Mouse (Mus musculus) neural tube, embryonic 14.5 days (tissue): ENCODE data around the gene Lrwd1. TPM values are rescaled to one million over a fixed set of nuclear protein-coding genes. Genes with fewer than 3 reads are reported as not detected.

ENCODE experiments used
- ATAC-seq: fragments of 200-750 bp; cut with Nextera tagmentation; 2 replicates; pipeline ENCODE4 v1.8.0; 2017; ENCODE audit warnings: low read depth, mild to moderate bottlenecking, moderate TSS enrichment, moderate library complexity
- H3K27ac ChIP-seq: fragments of 300-500 bp; sonication (generic); 2 replicates; pipeline ENCODE4 v1.5.1; 2014; ENCODE audit warnings: low read depth, mild to moderate bottlenecking, control low read depth, low read length, moderate library complexity, mixed read lengths
- H3K27me3 ChIP-seq: fragments of 300-500 bp; sonication (generic); 2 replicates; pipeline ENCODE4 v1.6.1; 2014; ENCODE audit warnings: low read length; ENCODE audit not compliant: control insufficient read depth, insufficient read depth
- H3K36me3 ChIP-seq: fragments of 300-500 bp; sonication (generic); 2 replicates; pipeline ENCODE4 v1.6.1; 2014; ENCODE audit warnings: low read length, mixed read lengths; ENCODE audit not compliant: control insufficient read depth, insufficient read depth
- H3K4me1 ChIP-seq: fragments of 300-500 bp; sonication (generic); 2 replicates; pipeline ENCODE4 v1.6.1; 2014; ENCODE audit warnings: low read length; ENCODE audit not compliant: control insufficient read depth, insufficient read depth
- H3K4me2 ChIP-seq: fragments of 300-500 bp; sonication (generic); 2 replicates; pipeline ENCODE4 v1.6.1; 2014; ENCODE audit warnings: mild to moderate bottlenecking, low read depth, low read length, control low read depth
- H3K4me3 ChIP-seq: fragments of 300-500 bp; sonication (generic); 2 replicates; pipeline ENCODE4 v1.5.1; 2014; ENCODE audit warnings: low read depth, low read length, control low read depth, mixed read lengths
- H3K9ac ChIP-seq: fragments of 300-500 bp; sonication (generic); replicated peaks from 2 replicates; pipeline ENCODE4 v1.6.1; 2014; ENCODE audit warnings: low read depth, mild to moderate bottlenecking, control low read depth, low read length, mixed read lengths
- H3K9me3 ChIP-seq: fragments of 300-500 bp; sonication (generic); 2 replicates; pipeline ENCODE4 v1.6.1; 2016; ENCODE audit warnings: low read length; ENCODE audit not compliant: control insufficient read depth
- whole genome bisulfite sequencing: fragments of 180-500 bp; shearing (Covaris S2); extraction: QIAGEN DNeasy Blood & Tissue Kit; methylation state at CpG from one replicate; pipeline ENCODE4 v1.1.7; 2014; 5-methylcytosine and 5-hydroxymethylcytosine counted together
- polyA plus RNA-seq: library from polyadenylated mRNA; unstranded; fragments of >200 nt; fragmentation: Nextera tagmentation; extraction: Ambion mirVana; gene quantifications from 2 replicates; pipeline ENCODE4 v1.2.1, GENCODE M21; 2014

The Lrwd1 gene
- polyA plus RNA-seq, 1 experiment from 2014 or later = 17.5 TPM

DNA sequence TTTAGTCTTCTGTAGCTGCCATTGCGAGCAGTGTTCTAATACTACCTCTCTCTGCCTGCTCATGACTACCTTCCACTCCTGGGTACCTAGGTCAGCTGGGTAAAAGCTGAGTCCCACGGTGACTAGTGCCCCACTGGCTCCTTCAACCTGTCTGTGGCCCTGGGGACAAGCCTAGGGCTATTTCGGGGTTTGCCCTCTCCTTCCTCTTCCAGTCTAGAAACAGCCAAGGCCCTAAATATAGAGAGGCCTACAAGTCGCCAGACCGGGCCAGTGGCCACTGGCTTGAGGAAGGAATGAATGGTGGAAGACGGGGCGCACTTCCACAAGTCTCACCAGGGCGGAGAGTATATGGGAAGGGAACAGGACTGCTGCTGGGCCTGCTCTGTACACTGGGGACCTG, 49.6 kb downstream of the Lrwd1 start:
- no peak overlapping the region for H3K27ac ChIP-seq
- no peaks in the 10 kb centered on the region for H3K9me3 ChIP-seq
- H3K9ac ChIP-seq = no peak overlapping the region
- no peak for ATAC-seq
- H3K36me3 ChIP-seq = no peaks in the 10 kb centered on the region
- 91% methylated on average over 8 of the region's 8 CpGs for WGBS
- no peak overlapping the region for H3K4me3 ChIP-seq
- H3K4me2 ChIP-seq = no peak overlapping the region
- H3K27me3 ChIP-seq = no peaks in the 10 kb centered on the region
- H3K4me1 ChIP-seq = peaks cover 9% of the 10 kb centered on the region; the same call in 1 of the 2 replicates

DNA sequence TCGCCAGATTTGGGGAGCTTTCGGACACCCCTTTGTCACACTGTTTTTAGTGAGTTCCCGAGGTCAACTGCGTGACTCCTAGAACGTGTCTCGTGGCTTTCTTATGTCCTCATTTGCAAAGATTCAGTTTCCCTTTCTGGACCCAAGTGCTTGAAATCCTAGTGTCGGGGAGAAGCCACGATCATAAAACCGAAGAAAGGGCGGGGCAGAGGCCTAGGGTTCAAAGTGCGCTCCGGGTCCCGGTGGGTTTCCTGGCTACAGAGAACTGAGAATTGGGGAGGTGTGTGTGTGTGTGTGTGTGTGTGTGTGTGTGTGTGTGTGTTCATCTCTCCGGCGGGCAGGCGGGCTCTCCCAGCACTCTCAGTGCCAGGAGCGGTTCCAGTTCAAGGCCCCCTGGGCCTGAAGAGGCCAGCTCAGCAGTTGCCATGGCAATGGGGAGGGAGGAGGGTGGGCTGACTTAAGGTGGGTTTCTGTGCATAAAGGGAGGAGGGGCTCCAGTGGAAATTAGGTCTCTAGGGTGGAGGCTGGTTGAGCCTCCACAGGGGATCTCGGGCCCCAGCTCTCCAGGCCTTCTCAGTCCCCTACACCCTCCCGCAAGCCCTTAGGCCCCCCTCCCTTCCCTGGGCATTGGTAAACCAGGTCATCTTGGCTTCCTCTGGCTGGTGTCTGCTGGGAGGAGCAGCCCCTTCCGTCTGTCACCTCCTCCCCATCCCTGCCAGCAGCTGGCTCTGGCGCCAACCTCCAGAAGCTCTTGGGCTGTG, 50.8 kb downstream of the Lrwd1 start:
- Histone ChIP-seq H3K4me3 (peak overlapping the region; percentile 55), H3K27ac (no peak overlapping the region), H3K36me3 (no peaks in the 10 kb centered on the region), H3K4me2 (peak overlapping the region; percentile 71), H3K27me3 (no peaks in the 10 kb centered on the region), H3K9me3 (no peaks in the 10 kb centered on the region), H3K4me1 (peaks cover 9% of the 10 kb centered on the region; the same call in 1 of the 2 replicates), H3K9ac (peak overlapping the region; percentile 68; the same call in 1 of the 2 replicates)
- ATAC-seq = peak; percentile 45
- WGBS = 4% methylated on average over 20 of the region's 21 CpGs

DNA sequence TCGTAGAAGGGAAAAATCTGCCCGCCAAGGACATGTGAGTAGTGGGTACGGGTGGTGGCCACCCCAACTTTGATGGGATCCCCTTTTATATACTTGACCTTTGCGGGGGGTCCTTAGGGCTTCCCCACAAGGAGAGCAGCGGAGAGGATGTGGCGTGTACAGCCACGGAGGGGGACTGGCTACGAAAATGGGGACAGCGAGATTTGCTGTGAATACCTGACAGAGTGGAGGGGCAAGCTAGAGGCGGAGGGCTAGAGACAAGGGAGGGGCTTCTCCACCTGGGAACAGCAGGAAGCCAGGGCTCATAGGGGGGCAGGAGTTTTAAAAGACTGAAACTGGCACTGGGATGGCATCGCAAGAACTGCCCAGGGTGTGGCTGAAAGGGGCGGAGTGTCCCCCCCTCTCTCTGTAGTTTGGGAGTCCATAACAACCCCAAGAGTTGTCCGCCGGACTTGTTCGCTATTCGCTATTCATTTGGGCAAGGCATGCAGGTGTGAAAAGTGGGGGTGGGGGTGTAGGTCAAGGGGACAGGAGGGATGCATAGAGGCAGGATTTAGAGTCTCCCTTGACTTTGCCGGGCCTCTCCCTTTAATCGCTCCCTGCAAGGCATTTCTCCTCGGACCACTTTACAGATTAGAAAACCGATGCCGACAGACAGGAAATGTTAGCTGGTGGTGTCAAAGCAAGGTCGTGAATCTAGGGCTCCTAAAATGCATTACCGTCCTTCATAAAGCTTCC, 51.6 kb downstream of the Lrwd1 start:
- H3K27me3 ChIP-seq = no peaks in the 10 kb centered on the region
- no peak overlapping the region for H3K27ac ChIP-seq
- H3K9ac ChIP-seq = peak overlapping the region; percentile 68
- H3K4me1 ChIP-seq = peaks cover 9% of the 10 kb centered on the region; the same call in 1 of the 2 replicates
- no peaks in the 10 kb centered on the region for H3K36me3 ChIP-seq
- peak overlapping the region; percentile 55 for H3K4me3 ChIP-seq
- H3K9me3 ChIP-seq = no peaks in the 10 kb centered on the region
- under 1% methylated on average over 23 of the region's 23 CpGs for WGBS
- H3K4me2 ChIP-seq = peak overlapping the region; percentile 71
- ATAC-seq = peak; percentile 54

DNA sequence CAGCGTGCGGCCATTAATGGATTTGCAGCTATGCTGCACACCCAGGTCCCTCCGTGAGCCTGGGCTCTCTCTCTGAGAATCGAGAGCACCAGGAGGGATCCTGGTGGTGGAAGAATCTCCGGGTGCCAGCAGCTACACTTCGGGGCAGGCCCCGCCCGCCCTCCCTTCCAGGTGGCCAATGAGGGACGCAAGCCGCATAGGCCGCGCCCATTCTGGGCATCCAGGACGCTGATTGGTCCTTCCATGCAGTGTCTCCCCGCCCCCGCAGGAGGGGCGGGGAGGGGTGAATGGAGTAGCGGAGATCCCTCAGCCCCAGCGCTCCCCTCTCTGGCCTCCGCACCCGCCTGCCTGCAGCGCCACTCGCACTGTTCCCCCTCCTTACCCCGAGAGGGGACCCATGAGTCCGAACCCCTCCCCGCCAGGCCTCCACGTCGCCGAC, 52.2 kb downstream of the Lrwd1 start, which contains the start of gene Rasa4:
Gene Rasa4 (plus strand): TSS at position 248 of the 439 bp plus-strand sequence.
- H3K4me2 ChIP-seq = peak within 1 kb of the TSS; percentile 71
- H3K4me3 ChIP-seq = peak within 1 kb of the TSS; percentile 55
- no peaks in the 10 kb centered on the region for H3K9me3 ChIP-seq
- H3K9ac ChIP-seq = peak within 1 kb of the TSS; percentile 68
- under 1% methylated on average over 28 of the region's 28 CpGs for WGBS
- H3K27me3 ChIP-seq = no peaks in the 10 kb centered on the region
- H3K36me3 ChIP-seq = no peaks in the 10 kb centered on the region
- peaks cover 9% of the 10 kb centered on the region; the same call in 1 of the 2 replicates for H3K4me1 ChIP-seq
- H3K27ac ChIP-seq = no peak within 1 kb of the TSS
- peak; percentile 96 for ATAC-seq

DNA sequence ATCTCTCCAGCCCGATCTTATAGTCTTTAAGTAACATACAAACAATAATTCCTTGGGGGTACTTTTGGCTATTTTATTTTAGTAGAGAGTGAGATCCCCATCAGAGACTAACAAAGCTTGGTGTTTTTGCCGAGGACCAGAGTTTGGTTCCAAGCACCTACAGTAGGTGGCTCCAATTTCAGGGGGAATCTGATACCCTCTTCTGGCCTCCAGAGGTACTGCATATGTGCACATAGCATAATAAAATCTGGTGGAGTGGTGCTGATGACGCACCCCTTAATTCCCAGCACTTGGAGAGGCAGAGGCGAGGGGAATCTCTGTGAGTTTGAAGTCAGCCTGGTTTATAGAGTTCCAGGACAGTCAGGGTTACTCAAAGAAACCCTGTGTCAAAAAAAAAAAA, 53.5 kb downstream of the Lrwd1 start:
- H3K4me1 ChIP-seq = peaks cover 9% of the 10 kb centered on the region; the same call in 1 of the 2 replicates
- H3K9me3 ChIP-seq = no peaks in the 10 kb centered on the region
- H3K36me3 ChIP-seq = no peaks in the 10 kb centered on the region
- no peak overlapping the region for H3K27ac ChIP-seq
- ATAC-seq = no peak
- no peaks in the 10 kb centered on the region for H3K27me3 ChIP-seq
- 81% methylated on average over 4 of the region's 4 CpGs for WGBS
- no peak overlapping the region for H3K4me2 ChIP-seq
- H3K4me3 ChIP-seq = no peak overlapping the region
- no peak overlapping the region for H3K9ac ChIP-seq

DNA sequence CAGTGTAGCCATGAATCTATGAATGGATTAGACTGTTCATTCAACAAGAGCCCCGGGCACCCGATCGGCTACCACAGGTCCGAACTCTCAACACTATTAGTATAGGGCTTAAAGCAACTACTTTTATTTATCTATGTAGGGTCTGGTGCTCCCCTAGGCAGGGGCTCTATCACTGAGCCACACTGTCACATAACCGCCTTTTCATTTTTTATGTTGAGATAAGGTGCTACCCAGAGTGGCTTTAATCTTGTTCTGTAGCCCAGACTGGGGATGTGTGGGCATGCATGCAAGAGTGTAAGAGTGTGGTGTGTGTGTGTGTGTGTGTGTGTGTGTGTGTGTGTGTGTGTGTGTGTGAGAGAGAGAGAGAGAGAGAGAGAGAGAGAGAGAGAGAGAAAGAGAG, 57.7 kb downstream of the Lrwd1 start:
- 91% methylated on average over 5 of the region's 5 CpGs for WGBS
- no peak overlapping the region for H3K27ac ChIP-seq
- no peaks in the 10 kb centered on the region for H3K36me3 ChIP-seq
- H3K4me3 ChIP-seq = no peak overlapping the region
- no peaks in the 10 kb centered on the region for H3K9me3 ChIP-seq
- no peaks in the 10 kb centered on the region for H3K27me3 ChIP-seq
- no peak overlapping the region for H3K9ac ChIP-seq
- H3K4me1 ChIP-seq = no peaks in the 10 kb centered on the region
- H3K4me2 ChIP-seq = no peak overlapping the region
- no peak for ATAC-seq

DNA sequence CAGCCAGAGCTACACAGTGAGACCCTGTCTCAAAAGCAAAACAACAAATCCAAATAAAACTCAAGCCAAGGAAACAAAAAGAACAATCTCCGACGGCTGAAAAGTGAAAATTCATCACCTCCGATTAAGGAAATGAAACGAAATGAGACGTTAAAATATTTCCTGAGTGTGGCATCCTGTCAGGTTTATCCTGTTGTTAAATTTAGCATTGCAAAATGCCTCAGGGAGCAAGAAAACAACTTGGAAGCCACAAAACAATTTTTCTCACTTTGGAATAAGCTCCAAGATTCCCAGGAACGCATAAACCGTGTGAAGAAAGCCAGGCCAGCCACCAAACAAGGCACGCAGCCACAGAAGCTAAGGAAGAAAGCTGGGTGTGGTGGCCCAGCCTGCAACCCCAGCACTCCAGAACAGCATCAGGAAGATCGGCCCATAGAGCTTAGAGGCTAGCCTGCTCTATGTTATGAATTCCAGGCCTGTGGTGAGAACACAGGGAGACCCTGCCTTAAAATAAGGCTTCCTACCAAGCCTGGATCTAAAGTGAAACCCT, 58.8 kb downstream of the Lrwd1 start:
- Histone ChIP-seq H3K36me3 (no peaks in the 10 kb centered on the region), H3K4me2 (no peak overlapping the region), H3K27ac (no peak overlapping the region), H3K9ac (no peak overlapping the region), H3K4me3 (no peak overlapping the region), H3K4me1 (no peaks in the 10 kb centered on the region), H3K9me3 (no peaks in the 10 kb centered on the region), H3K27me3 (no peaks in the 10 kb centered on the region)
- no peak for ATAC-seq
- 90% methylated on average over 9 of the region's 9 CpGs for WGBS

DNA sequence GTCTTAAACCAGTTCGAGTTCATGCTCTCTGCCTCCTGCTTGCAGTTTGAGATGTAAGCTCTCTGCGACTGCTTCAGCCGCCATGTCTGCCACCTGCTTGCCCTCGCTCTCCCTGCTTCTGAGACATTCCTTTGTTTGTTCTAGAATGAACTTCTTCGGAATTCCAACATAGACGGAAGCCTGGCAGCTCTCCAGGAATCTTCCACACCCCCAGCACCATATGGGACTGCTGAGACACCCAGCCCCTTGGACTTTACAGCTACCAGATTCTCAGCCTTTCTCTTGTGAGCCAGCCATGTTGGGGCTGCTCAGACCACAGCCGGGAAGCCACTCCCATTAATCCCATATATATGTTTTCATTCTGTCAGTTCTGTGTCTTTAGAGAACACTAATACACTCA, 59.6 kb downstream of the Lrwd1 start:
- no peaks in the 10 kb centered on the region for H3K36me3 ChIP-seq
- no peak overlapping the region for H3K9ac ChIP-seq
- H3K27ac ChIP-seq = no peak overlapping the region
- no peaks in the 10 kb centered on the region for H3K4me1 ChIP-seq
- 42% methylated on average over 7 of the region's 7 CpGs for WGBS
- H3K27me3 ChIP-seq = no peaks in the 10 kb centered on the region
- no peaks in the 10 kb centered on the region for H3K9me3 ChIP-seq
- no peak overlapping the region for H3K4me3 ChIP-seq
- no peak overlapping the region for H3K4me2 ChIP-seq
- no peak for ATAC-seq

DNA sequence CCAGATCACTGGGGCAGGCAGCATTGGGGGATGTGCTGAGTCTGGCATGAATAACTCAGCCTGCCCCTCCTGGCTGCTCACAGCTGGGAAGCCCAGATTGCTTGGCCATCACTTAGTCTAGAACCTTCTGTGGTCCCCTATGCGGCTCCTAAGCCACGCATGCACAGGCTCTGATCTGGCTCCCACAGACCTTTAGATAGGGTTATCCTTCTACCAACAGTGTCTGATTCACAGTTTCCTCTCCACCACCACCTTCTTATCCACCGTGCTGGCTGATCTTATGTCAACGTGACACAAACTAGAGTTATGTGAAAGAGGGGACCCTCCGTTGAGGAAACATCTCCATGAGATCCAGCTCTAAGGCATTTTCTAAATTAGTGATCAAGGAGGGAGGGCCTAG, 60.8 kb downstream of the Lrwd1 start:
- no peak for ATAC-seq
- no peak overlapping the region for H3K4me3 ChIP-seq
- no peak overlapping the region for H3K9ac ChIP-seq
- no peak overlapping the region for H3K27ac ChIP-seq
- no peaks in the 10 kb centered on the region for H3K36me3 ChIP-seq
- H3K27me3 ChIP-seq = no peaks in the 10 kb centered on the region
- no peaks in the 10 kb centered on the region for H3K9me3 ChIP-seq
- WGBS = 92% methylated on average over 5 of the region's 5 CpGs
- H3K4me1 ChIP-seq = no peaks in the 10 kb centered on the region
- H3K4me2 ChIP-seq = no peak overlapping the region
